Mouse (Mus musculus): Measurements from ENCODE around the gene Tpst2.

- no peak for TF ChIP-seq CTCF (IDR thresholded peaks at IDR 0.05; ENCODE audit: low read depth, low read length)
- no peak for TF ChIP-seq POLR2A (IDR thresholded peaks at IDR 0.05; ENCODE audit: extremely low read depth, insufficient read depth, low read length)
These were observed 38.5 kb upstream of the Tpst2 start for GRCm38 (mm10) chr5:112237866-112238570.

All from liver, adult 2 months (tissue).